Mouse (Mus musculus): ENCODE results near the gene Gm5108. TPM values are rescaled to one million over a fixed set of nuclear protein-coding genes. Genes with fewer than 3 reads are reported as not detected.

Gm5108 gene
- total RNA-seq, 2 experiments from 2014 or later = not detected

GRCm38 (mm10) chr5:68012618-68013017 lies 71.1 kb downstream of the Gm5108 start:
- intact Hi-C loops (cut with DNase I) = loop anchor here (1.0 to 5.0 kb wide), 2 partner anchors 256 to 480 kb away; no protein-coding TSS in a partner anchor
- DNase-seq = peak; percentile 68 to 73

DNA sequence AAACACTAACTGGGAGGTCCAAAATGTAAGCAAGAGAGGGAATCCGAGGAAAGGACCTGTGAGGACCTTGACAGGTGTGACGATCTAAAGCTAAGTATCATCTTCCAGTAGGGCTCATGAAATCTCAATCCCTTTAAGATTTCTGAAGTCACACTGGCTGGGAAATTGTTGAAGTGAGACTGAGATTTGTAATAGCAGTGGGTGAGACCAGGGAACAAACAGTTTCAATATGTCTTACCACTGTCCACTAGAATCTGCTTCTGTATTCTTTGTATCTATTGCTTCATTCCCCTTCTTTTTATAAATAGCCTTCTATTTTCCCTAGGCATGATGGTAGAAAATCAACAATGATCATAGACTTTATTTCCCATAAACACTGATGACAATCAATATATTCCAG lies 79.4 kb downstream of the Gm5108 start:
- no peak for DNase-seq
- intact Hi-C loops (cut with DNase I) = no loop called here

Other genes starting within 250 kb of the Gm5108 start
- 10 to 100 TPM; 55.9 to 72.7 TPM for gene Atp8a1, start 94.2 kb upstream of the Gm5108 start, total RNA-seq (2021)
- gene Gm21905, start 4.8 kb downstream of the Gm5108 start, total RNA-seq (2021) = not detected
- gene Grxcr1, start 90.2 kb downstream of the Gm5108 start, total RNA-seq (2021) = not detected

All from gastrocnemius, postnatal 36 days (tissue).